Mouse (Mus musculus): ENCODE measurements at regions not wholly inside any gene's neighbourhood (a gene's known extent, or its start where the extent isn't known, plus 50 kb on each side); places are given as distances from the start of the nearest gene placed in this dataset.
"Not testable (repeated sequence)": the region's sequence is repeated elsewhere in the genome, so short reads cannot be mapped to it uniquely, and the experiment has no call there.

DNA sequence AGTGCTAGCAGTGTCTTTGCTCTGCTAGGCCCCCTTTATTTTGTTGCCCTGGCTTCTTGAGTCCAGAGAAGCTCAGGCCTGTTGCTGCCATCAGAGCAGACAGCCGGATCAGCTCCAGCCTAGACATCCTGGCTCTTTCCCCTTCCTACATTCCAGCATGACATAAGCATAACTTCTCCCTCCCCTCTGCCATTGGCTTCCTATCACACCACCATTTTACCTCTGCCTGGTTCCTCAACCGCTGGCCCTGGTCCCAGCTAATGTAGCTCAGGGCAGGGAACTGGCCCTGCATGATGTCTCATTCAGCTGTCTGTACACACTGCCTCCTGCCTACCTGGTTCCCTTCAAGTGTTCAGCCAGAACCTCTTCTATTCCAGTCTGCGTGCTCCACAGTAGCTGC lies 146.5 kb downstream of the Tmem121 start:
- intact Hi-C loops (cut with DNase I): no loop called here

DNA sequence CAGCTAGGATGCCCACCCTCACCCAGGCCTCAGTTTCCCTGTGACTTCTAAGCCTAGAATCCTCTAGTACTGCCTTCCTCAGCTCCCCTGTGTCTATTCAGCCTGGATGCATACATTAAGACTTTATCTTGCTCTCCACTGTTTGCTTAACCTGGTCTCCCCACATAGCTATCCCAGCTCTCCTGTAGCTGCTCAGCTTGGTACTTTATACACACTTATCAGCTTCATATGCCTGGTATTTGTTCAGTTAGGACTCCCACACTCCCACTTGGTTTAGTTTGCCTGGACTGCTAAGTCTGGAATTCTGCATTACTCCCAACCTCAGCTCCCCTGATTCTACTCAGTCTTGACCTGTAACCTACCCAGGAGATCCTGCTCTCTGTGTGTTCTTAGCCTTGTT lies 147.7 kb downstream of the Tmem121 start:
- intact Hi-C loops (cut with DNase I): no loop called here

DNA sequence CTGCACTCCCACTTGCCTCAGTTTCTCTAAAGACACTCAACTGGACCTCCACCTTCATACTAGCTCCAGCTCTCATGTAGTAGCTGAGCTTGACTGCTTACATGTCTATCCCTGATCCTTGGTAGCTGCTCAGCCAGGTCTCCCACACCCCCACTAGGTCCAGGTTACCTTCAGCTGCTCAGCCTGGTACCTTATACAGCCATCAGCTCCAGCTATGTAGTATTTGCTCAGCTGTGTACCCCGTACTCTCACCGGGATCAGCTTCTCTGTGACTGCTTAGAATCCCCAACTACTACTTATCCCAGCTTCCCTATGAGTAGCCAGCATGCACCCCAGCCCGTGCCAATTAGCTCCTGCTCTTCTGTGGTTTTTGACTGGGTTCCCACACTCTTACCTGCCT lies 148.1 kb downstream of the Tmem121 start:
- intact Hi-C loops (cut with DNase I): not testable (repeated sequence)

DNA sequence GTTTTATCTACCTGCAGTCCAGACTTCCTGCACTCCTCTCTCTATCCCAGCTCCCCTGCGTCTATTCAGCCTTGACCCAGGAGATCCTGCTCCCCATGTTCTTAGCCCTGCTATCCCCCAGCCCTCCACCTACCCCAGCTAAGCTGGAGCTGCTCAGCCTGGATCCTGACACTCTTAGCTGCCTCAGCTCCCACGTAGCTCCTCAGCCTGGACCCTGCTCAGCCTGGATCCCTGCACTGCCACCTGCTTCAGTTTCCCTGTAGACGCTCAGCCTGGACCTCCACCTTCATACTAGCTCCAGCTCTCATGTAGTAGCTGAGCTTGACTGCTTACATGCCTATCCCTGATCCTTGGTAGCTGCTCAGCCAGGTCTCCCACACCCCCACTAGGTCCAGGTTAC lies 151.5 kb downstream of the Tmem121 start:
- intact Hi-C loops (cut with DNase I): no loop called here

DNA sequence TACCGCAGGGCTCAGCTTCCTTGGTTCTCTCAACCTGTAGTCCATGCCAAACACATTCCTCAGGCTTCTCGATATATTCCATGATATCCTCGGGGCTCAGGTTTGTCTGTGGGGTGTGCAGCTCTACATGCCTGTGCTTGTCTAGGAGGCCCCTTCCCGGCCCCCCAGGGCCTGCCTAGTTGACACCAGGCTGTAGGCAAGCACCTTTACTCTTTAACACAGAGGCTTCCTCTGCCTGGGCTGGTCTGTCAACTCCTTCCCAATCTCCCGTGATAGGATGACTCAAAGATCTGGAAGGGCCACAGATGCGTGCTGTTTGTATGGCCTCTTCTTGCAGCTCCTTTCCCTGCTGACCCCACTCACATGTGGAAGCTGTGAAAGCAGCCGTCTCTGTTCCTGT lies 150.4 kb upstream of the Adam6b start:
- intact Hi-C loops (cut with DNase I): no loop called here

DNA sequence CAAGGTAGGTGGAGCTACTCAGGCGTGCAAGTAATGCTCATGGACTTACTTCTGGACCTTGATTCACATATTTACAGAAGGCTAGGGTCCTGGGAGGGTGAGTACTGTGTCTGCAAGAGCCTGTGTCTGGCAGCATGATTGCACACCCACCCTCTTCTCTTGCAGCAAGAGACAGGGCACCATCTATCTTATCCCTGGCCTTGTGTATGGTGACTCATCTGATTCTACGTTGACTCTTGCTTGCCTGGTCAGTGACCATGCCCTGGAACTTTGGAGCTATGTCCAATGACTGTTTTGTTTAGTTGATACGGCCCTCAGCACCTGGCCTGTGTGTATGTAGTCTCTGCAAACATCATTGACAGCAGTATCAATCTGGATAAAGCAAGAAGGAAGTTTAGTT lies 148.3 kb upstream of the Adam6b start:
- intact Hi-C loops (cut with DNase I): no loop called here

DNA sequence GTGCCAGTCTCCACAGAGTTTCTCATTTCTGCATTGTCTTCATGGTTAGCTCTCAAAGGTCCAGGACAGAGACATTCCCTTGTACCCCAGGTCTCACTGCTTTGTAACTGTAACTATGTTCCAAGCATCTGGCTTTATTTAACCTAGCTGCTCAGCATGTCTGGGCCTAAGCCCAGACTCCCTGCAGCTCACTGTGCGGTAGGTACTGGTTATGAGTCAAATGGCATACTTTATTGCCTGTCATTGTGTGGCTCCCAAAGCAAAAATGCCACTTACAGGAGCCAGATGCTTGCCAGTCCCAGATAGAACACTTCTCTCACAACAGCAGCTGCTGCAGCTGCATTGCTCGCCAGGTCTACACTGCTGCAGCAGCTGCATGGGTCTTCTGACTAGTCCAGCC lies 134.2 kb upstream of the Adam6b start:
- intact Hi-C loops (cut with DNase I): no loop called here

DNA sequence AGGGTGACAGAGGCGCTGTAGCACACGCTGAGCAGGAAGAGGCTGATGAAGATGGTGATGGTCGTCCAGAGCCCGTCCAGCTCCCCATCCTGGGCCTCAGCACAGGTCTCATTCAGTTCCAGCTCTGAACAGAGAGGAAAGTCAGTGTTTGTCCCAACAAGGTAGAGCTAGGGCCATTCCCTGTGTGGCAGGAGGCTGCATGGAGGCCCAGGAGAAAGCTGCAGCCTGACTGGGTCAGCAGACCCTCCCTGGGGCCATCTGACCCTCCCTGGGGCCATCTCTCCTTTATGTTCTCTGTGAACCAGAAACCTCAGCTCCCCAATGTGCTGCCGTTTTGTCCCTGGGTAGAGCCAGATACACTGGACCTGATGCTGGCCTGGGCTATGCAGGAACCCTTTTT lies 131.2 kb upstream of the Adam6b start:
- intact Hi-C loops (cut with DNase I): no loop called here

DNA sequence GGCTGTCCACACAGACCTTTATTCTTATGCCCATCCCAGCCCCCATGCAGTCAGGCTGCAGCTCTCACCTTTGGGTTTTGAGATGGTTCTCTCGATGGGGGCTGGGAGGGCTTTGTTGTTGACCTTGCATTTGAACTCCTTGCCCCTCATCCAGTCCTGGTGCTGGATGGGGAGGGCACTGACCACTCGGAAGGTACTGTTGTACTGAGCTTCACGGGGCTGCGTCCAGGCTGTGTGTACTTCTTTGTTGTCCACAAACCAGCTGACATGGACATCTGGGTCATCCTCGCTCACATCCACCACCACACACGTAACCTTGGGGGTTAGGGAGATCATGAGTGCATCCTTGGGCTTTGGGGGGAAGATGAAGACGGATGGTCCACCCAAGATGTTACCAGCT lies 129.3 kb upstream of the Adam6b start:
- intact Hi-C loops (cut with DNase I): no loop called here

DNA sequence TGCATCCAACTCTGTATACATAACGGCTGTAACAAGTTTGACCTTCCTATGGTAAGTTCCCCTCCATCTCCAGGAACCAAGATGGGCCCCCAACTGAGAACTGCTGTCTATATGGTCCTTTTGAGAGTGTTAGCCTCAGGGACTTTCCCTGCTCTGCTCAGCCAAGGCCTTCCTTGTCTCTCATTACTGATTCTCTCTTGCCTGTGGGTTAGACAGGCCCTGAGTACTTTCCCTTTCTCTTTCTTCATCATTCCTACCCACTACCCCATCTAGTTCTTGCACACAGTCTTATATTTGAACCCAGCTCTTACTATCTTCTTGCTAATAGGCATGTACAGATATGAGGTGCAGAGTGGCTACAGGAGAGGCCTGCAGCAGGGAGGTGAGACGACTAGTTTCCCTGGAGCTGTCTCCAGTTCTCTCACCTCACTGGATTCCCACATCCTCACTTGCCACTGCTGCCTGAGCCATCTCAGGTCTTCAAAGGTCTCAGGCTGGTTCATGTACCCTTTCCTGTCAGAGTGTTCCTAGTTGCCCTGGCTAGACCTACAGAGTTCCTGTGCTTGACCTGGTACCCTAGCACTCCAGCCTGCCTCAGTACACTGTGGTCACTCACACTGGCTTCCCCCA lies 126.8 kb upstream of the Adam6b start:
- intact Hi-C loops (cut with DNase I): no loop called here

DNA sequence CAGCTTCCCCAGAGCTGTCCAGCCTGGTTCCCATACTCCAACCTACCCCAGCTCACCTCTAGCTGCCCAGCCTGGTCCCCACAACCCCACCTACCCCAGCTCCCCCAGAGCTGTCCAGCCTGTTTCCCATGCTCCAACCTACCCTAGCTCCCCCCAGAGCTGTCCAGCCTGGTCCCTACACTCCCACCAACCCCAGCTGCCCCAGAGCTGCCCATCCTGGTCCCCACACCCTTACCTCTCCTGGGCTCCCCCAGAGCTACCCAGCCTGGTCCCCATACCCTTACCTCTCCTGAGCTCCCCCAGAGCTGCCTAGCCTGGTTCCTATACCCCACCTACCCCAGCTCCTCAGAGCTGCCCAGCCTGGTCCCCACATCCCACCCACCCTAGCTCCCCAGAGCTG lies 125.3 kb upstream of the Adam6b start:
- intact Hi-C loops (cut with DNase I): no loop called here

DNA sequence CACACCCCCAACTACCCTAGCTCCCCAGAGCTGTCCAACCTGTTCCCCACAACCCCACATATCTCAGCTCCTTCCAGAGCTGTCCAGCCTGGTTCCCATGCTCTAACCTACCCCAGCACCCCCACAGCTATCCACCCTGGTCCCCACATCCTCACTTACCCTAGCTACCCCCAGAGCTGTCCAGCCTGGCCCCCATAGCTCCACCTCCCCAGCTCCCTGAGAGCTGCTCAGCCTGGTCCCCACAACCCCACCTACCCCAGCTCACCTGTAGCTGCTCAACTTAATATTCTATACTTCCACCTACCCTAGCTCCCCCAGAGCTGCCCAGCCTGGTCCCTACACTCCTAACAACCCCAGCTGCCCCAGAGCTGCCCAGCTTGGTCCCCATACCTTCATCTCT lies 124.9 kb upstream of the Adam6b start:
- intact Hi-C loops (cut with DNase I): no loop called here

DNA sequence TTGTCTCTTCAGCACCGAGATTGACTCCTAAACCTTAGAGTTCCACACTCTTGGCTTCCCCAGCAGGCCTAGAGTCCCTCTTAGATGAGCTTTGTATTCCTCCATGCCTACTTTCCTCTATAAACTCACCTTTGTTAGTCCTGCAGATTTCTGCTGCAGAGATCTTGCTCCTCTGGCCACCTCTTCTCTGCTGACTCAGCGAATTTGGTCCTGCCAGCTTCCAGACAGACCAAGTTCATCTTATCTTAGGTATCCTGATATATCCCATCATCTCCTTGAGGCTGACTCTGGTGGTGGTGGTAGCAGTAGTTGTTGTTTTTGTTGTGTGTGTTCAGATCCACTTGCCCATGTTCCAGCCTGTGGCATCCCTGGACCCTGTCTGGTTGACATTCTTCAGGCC lies 123.5 kb upstream of the Adam6b start:
- intact Hi-C loops (cut with DNase I): no loop called here

DNA sequence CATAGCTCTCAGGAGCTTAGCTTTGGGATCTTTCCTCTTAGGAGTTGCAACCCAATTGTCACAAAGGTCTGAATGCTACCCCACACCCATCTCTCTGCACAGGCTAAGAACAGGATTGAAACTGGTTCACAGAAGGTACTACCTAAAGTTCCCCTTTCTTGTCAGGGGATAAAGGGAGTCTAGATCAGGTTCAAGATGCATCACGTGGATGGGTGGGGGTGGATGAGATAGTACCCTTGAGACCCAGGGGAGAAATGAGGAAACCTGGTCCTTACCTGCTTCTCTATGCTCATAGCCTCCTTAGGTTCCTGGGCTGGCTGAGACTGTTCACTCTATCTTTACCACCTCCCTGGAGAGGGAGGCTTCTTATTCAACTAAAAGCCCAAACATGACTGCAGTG lies 122.9 kb upstream of the Adam6b start:
- intact Hi-C loops (cut with DNase I): no loop called here

DNA sequence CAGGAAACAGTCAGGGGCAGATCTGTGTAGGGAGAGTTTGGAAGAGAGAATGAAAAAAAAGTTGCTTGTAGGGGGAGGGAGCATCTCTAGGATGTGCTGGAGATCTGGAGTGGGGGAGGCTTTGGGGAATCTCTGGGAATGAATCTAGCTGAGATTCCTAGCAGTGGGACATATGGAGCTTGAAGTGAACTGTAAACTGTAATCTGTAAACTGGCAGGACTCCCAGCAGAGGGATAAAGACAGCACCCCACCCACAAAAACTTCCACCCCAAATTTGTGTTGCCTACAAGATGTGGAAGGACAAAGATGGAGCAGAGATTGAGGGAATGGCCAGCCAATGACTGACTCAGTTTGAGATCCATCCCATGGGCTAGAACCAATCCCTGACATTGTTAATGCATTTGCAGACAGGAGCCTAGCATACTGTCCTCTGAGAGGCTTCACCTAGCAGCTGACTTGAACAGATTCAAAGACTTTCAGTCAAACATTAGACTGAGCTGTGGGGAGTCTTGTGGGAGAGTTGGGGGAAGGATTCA lies 87.7 kb upstream of the Adam6b start:
- intact Hi-C loops (cut with DNase I): no loop called here

DNA sequence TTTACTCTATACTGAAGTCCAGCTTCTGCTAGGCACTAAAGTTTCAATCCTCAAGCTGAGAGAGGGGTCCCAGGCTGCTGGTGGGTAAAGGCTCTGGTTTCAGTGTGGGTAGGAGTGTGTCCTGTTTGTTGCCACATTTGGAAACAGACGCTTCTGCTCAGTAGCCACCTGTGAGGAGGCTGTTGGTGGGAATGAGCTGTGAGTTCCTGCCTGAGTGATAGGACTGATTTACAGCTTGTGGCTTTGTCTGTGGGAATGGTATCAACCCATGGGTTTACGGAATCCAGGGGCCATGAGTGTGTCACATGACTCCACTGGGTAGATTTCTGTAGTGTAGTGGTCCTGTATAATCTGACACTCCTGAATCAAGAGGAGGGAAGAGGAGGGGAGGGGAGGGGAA lies 86.5 kb upstream of the Adam6b start:
- intact Hi-C loops (cut with DNase I): no loop called here

DNA sequence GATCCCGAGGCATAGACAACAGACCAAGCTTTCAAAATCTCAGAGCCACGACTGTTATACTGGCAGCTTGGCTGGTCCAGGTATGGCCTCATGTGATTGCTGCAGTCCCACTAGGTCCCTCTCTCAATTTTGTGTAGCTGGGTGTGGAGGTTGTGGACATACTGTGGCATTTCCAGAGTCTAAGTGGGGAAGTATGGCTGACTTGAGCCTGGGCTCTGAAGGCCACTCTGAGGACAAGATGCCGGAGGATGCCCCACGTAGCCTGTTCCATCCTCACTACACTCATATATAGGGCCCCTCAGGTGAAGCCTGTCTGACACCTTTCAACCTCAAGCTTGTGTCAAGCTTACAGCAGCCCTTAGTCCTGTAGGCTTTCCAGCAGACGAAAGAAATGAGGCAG lies 78.2 kb upstream of the Adam6b start:
- intact Hi-C loops (cut with DNase I): no loop called here

DNA sequence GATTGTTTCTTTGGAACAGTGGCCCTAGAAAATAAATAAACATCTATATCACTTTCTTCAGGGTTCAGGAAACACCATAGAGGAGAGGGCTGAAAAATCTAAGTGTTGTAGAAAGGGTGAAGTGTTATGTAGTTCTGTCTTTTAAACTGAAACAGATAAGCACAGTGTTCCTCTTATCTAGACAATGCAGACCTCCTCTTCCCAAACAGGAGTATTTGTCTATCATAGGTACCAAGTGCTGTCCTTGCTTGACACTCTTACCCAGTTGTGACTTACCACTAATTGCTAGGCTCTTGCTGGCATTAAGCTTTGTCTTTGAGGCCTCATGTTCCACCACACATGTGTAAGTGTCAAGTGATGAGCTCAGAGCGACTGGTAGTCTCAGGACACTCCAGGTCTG lies 75.3 kb upstream of the Adam6b start:
- intact Hi-C loops (cut with DNase I): no loop called here

DNA sequence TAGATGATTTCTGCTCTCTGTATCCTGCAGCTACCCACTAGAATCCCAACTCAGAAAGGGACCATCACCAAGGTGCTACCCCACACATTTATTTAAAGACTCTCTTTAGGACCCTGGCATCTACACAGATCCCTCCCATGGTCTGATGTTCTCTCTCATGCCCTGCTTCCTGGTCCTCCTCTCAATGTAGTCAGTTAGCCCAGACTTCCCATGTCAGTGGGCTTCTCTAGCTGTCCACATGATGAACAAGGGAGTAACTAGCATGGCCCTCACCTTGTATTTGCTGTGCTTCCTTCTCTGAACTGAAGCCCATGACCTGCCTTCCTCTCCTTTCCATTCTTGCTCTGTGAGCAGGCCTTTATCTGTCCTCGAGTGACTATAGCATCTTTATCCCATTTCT lies 71.8 kb upstream of the Adam6b start:
- intact Hi-C loops (cut with DNase I): no loop called here

DNA sequence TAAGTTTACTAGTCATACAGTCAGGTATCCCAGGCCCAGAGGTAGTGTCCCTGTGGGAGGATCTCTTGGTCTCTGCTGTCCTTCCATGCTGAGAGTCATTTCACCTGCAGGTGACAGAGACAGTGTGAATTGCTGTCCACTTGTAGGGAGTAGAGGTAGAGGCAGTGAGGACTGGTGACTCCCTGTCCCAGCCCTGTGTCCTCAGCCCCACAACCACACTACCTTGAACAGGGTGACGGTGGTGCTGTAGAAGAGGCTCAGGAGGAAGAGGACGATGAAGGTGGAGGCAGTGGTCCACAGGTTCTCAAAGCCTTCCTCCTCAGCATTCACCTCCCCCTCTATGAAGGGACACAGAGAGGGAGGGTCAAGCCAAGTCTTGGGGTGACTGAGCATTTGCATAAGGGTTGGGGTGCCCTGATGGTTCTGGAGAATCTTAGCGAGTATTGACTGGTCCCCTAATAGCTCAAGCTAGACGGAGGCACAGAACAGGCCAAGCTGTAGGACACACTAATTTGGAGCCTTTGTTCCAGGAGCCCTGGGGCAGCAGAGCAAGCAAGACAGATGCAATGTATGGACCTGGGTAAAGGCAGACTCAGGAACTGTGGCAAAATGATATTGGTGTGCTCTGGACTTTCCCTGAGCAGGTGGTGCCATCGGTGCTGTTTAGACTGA lies 70.4 kb upstream of the Adam6b start:
- intact Hi-C loops (cut with DNase I): no loop called here

DNA sequence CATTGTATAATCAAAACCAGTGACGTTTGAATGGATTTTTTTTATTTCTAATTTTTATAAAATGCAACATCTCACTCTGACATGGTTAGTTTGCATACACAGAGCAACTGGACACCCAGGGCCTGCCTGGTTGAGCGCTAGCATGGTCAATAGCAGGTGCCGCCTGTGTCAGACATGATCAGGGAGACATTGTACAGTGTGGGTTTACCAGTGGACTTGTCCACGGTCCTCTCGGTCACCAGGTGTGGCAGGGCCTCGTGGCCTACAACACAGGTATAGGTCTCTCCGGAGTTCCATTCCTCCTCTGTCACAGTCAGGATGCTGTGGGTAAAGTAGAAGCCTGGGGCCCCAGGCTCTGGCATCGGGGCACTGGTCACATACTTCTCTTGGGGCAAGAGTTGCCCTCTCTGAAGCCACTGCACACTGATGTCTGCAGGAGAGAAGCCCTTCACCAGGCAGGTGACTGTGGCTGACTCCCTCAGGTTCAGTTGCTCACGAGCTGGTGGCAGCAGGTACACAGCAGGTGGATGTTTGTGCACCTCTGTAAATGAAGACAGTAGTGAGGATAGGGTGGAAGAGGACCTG lies 68.5 kb upstream of the Adam6b start:
- intact Hi-C loops (cut with DNase I): loop anchor here (5.0 kb wide), 1 partner anchor 199 kb away; no protein-coding TSS in a partner anchor

DNA sequence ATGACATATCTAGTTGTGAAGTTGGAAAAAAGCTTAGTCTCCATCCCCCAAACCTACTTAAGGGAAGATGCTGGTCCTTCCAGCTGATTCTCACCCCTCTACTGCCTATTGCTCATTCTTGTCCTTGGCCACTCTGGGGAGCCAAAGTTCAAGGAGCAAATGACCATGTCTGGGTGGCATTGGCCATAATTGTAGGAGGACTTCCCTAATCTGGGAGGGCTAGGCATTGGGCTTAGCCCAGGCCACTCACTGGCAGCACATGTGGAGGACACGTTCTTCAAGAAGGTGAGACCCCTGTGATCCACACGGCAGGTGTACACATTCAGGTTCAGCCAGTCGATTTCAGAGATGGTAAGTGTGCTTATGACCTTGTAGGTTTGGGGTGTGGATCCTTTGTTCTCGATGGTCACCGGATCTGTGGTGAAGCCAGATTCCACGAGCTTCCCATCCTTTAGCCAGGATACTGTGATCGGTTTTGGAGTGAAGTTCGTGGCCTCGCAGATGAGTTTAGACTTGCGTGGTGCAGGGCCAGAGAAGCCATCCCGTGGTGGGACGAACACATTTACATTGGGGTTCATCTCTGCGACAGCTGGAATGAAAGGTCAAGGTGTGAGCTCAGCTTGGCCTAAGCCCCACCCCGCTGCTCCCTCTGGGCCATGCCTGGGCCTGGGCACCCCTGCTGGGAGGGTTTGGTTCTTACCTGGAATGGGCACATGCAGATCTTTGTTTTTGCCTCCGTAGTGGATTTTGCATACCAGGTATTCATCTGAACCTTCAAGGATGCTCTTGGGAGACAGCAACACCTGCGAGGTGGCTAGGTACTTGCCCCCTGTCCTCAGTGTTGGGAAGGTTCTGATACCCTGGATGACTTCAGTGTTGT lies 67.4 kb upstream of the Adam6b start:
- intact Hi-C loops (cut with DNase I): loop anchor here (5.0 kb wide), 1 partner anchor 200 kb away; no protein-coding TSS in a partner anchor
